Mouse (Mus musculus) cerebellum, postnatal 25 days (tissue): ENCODE measurements at regions not wholly inside any gene's neighbourhood (a gene's known extent, or its start where the extent isn't known, plus 50 kb on each side); places are given as distances from the start of the nearest gene placed in this dataset.
A peak's percentile ranks its signal among the peaks of the same experiment; 100 is the strongest.

ENCODE experiments used
- DNase-seq, 2 experiments: peaks; one replicate each; pipeline ENCODE4 v3.0.0; 2021; ENCODE audit warnings: mixed read lengths in 2 of 2

DNA sequence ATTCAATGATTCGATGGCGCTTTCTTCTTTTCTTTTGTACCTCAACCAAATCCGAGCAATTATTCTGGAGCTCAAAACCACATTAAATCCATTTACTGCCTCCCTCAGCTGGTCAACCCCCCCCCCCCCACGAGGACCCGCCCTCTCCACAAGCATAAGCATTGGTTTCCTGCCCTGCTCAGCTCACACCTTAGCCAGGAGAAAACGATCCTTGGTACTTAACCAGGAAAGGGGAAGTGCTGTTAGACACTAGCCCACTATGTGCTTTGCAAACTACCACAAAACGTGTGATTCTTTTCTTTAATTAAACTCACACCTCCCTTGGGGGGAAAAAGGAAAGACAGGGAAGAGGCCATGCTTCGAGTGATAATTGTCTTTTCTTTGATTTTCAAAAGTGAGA is 169.8 kb downstream of the Arrdc4 start:
- no peak for DNase-seq

DNA sequence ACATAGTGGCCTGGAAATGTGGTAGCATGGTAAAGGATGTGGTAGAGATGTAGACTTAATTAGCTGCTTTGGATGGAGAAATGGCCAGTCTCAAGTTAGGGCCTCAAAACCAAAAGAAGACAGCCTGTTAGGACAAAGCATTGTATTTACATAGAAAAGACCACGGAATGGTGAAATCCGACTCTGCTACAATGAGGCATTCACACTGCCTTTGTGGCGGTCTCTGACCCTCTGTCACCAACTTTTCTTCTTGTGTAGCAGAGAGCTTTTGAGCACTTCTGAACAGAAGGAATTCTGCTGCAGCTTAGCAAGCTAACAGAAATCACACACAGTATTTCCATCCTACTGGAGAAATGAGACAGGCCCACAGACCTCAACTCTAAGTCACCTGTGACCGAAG is 177.7 kb downstream of the Arrdc4 start:
- DNase-seq = no peak

DNA sequence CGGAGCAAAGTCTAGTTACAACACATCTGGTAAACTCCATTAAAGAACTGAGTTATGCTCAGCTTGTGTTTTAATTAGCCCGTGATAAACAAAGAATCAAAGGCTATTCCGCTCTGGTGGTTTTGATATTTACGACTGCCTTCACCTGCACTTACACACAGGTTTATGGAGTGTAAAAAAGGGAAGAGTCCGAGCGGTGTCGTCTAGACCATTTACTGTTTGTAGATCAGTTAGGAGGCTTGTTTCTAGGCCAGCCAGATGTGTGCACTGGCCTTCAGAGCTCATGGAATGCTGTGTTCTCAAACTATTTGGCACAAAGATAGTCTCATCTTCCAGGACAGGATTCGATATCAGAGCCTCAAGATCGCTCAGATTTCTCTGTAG is 180.9 kb downstream of the Arrdc4 start:
- DNase-seq = no peak

DNA sequence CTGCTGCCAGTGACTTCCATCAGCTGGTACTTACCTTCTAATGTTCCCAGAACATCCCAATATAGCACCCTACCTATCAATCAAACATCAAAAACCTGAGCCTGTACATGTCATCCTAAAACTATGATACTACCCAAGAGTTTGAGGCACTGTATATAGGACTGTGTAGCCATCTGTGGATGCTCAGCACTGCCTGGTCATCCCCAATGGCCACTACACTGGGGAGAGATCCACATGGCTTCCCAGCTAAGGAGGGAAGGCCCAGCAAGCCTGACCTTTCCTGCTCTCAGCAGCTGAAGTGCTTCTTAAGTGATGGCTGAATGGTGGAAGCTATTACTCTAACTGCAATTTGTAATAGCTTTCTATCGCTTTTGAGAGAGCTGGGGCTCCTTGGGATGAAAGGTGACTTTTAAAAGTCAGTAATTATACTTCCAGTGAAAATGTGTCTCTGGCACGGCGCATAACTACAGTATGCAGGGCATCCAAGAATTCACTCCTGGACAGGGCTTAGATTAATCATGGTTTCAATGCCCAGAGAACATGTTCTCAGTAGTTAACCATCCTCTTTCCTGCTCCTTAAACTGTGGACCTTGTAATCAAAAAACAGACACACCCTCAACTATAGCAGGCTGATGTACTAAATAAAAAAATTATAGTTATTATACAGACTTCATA is 181.5 kb downstream of the Arrdc4 start:
- DNase-seq = no peak

DNA sequence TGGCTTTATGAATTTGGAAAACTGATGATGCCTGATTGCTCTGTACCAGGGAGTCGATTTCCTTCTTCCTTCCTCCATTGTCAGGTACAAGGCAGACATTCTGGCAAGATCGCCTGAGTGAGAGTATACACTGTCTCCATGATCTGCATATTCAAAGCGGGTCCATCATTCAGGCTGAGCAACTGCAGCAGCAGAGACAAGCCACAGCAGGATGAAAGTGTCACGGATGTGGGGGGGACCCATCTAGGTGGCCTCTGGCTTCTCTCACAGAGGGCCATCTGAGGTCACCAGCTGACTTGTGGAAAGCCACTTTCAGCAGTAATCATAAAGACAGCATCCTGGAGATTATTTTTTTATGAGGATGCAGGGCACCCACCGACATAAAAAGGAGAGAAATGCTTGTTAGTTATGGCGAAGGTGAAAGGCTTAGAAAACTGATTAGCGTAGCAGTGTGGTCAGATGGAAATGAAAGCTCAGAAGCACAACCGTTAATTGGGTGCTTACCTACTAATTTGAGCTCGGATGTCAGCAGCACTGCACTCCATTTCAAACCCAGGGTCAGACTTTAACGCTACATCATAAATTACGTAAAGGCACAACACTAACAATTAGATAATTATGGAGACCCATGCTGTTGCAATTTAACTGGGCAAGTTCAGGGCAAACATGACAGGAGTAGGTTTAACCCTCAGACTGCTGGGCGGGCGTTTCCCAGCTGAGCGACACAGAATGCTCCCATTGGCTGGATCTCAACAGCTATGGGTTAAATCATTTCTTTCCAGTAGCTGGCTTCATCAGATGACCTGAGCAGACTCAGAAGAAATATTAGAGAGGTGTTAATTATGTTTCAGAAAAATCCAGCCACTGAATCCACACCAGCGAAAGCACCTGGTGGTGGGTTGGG is 189.3 kb downstream of the Arrdc4 start:
- DNase-seq = no peak

DNA sequence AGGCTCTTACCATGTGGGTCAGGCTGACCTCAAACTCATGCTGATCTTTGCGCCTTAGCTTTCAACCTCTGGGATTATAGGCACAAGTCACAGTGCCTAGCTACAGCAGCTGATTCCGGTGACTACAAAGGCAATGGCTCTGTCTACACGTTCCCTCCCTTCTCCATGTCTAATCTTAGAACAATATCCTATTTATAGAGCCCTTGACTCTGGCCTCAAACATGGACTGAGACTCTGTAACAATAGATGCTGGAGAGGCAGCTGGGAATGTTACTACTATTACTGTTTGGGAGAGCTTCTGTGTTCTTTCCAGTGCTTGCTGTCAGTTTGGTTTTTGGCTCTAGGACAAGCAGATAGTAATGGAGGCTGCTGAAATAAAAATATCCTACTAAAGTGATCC is 198.7 kb downstream of the Arrdc4 start:
- DNase-seq = no peak

DNA sequence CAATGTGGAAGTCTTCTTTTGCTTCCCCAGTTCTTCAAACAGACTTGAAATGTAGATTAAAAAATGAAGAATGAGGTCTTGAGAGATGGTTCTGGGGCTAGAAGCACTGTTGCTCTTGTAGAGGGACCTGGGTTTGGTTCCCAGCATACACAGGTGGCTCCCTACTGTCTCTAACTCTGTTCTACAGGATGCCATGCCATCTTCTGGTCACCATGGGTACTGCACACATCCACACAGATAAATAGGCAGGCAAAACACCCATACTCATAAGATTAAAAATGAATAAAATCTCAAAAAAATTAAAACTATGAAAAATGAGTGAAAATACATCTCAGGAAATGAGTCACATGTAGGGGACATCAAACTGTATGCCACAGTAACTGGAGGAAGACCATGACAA is 200.9 kb downstream of the Arrdc4 start:
- DNase-seq = no peak

DNA sequence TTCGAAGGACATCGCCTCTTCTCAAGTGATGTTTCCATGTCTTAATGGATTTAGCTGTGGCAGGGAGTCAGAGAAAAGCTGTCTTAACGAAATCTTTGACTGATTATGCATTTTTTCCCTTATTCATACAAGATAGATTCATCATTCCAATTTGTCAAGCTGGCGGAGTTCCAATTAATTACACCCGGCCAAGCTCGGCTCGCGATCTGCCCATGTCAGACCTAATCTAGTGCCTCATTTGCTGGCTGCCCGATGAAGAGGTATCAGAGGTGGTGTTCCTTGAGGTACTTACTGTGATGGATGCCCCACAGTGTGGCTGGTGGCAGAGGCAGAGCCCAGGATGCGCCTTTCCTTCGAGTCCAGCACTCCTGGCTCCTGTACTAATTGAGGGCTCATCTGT is 204.9 kb downstream of the Arrdc4 start:
- DNase-seq = peak in 1 of 2 experiments; percentile 3

DNA sequence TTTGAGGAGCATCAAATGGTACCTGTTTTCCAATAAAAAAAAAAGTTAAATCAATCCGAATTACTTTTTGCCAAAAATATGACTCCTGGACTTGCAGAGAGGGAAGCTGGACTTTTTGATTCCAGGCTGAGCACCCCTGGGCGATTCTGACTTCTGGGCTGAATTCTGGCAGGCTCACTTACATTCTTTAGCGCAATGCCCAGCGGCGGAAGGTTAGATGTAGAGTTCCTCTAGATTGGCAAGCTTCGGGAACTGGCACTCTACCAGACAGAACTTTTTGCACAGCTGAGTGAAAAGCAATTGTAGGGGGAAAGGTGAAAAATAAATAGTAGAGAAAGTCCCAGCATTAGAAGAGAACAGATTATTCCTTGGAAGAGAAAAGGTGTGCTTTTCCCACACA is 235.5 kb downstream of the Fam169b start:
- DNase-seq = no peak

DNA sequence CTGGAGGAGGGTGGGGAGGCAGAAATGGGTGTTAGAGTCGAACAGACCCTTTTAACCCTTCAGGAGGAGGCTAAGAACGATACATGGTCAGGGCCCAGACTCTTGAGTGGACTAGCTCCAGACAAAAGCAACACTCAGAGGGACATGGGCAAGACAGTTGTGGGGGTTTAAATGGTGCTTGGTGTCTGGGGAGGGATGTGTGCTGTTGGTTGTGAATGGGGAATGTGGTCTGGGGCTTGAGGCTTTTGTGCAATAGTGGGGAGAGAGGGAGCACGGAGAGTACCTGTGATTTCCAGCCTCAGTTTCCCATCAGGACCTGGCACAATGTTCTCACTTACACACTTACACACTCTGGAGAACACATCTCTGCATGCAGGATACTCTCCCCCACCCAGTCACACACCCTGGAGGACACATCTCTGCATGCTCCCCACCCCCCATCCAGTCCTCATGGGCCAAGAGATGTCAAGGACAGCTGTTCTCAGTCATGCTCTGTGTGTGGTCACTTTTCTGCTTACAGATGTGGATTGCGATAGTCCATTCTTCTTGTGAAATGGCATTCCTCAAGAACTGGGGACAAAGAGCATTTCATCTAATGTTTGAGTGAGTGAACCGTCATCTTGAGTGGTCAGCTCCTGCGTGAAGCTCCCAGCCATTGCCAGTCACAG is 217.6 kb downstream of the Fam169b start:
- no peak for DNase-seq

DNA sequence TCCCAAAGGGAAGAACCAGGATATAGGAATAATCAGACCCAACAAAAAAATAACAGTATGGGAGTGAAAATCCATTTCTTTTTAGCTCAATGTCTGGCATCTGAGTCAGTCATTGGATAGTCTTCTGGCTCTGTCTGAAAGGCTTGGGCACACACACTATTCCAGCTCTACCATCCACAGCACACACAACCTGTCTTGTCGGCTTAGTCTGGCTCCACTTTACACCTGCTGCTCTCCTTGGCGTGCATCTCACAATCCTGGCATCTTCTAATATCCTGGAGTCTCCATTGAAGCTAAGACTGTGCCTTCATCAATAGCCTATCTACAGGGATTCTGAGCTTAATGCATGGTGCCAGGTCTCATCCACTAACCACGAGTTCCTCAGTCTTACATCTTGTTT is 213.0 kb downstream of the Fam169b start:
- DNase-seq = peak in 1 of 2 experiments; percentile 10

DNA sequence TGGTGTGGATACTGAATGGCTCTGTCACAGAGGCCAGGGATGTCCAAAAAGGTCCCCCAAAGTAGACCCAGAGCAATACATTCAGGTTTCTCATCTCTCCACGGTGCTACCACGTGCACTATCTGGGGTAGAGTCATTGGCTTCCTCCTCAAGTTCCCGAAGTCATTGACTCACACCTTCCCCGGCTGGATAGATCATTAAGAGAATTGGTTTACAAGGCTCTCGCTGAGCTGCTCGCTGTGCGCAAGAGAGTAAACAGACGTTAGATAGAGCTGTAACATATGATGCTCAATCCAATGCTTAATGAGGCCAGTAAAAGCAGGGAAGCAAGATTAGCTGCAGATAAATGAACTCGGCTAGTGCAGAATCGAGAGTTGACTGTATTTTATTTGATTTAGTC is 208.9 kb downstream of the Fam169b start:
- no peak for DNase-seq

DNA sequence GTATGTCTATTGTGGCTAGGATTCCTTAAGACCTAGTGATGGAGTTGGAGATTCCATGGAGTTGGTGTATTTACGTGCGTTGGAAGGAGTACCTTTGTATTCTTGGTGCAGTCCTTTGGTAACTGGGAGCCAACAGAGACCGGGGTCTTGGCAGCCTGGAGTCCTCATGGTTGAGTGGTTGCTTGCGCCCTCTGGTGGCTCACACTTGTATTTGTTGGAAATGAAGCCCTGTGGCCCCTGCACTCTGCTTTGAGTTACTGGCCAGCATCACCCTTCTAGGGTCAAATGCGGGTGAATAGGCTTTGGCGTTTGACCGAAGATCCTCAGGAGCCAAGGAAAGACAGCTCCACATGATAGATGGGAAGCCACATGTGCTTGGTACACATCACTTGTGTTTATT is 207.1 kb downstream of the Fam169b start:
- peak; percentile 73 to 81 for DNase-seq

DNA sequence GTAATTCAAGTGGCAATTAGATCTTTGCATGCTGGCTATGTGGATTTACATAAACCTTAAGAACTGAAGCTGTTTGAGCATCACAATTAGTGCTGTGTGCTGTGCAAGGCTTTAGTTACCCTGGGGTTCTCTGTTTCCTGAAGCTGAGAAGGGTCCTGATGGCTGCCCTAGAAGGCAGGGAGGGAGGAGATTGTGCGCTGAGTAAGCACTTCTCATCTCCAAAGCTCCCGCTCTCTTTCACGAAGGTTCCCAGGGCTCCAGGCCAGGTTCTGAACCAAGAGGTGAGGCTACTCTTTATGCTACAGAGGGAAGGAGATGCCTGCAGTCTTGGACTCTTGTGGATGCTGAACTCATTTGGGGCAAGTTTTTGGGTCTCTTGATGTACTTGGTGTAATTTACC is 206.7 kb downstream of the Fam169b start:
- DNase-seq = no peak

DNA sequence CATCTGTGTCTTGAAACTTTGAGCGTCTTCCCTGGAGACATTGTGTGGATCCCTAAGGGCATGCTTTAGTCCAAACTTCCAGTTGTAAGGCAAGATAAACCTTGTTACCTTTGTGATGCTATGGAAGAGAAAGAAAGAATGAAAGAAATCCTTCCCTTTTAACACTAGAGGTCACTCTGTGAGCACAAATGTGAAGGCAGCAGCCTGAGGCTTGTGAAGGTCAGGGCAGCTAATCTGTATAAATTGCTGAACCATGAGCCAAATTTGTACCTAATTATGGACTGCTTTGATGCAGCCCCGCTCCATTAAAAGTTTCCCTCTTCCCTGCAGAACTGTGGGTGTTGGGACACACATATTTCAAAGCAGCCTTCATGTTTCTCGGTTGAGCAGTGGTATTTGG is 204.4 kb downstream of the Fam169b start:
- DNase-seq = no peak

DNA sequence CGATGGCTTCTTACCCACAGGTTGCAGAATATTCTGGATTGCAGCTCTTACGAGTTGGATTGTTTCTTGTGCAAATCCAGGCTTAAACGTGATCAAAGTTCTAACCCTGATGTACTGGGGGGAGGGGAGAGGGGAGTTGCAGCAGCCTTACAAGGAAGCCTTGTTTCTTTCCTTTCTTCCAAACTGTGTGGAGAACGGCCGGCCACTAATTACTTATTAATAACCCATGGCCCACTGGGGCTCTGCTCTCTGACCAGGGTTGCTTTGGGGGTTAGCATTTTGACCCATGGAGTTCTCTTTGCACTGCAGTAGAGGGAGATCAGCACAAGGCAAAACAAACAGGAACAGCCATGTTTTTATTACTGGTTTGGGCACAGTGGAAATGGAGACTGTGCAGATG is 199.2 kb downstream of the Fam169b start:
- DNase-seq = no peak

DNA sequence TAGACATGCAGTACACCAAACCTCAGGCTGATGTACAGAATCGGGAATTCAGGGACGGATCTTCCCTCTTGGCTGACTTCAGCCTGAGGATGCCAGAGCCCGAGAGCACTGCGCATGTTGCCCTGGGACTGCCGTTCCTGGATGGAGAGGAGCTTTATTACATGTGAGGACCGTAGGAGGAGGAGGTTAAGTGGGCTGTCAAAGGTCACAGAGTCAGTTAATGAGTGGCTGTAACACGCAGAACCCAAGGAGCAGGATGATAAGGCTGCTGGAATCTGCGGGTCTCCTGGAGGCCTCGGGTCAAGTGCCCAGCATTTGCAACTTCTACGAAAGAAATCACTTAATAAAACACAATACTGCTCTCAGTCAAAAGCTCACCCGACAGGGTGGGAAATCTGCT is 197.3 kb downstream of the Fam169b start:
- DNase-seq = no peak

DNA sequence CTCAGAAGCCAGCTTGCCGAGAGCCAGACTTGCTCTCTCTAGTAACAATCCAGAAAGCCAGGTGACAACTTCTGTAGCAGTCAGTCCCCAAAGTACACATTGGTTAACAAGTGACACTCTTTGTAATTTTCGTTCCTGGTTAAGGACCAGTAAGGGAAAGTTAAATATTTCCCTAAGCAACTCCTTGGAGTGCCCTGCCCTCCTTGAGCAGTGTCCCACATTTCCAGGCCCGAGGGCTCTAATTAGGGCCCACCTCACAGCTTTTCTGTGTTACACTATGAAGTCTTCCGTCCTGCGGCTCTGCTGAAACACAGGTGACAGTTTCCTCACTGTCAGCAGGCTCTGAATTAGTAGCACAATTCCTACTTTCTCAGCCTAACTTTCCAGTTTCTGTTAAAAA is 194.9 kb downstream of the Fam169b start:
- DNase-seq = no peak

DNA sequence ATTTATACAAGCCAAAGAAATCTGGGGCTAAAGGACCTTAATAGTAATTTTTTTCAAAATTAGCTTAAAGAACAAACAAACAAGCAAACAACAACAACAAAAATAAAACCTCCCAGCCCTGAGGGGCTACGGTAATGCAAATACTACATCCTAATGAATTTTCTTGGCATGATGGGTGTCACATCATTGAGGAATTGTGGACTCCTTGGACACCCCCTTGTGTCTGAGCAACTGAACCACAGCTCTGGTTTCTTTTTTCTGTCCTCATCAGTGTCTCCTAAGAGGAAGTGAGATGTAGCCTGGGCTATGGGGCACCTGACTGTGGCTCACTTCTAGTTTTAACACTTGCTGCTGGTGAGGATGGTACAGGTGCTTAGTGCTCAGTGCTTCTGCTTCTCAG is 184.2 kb downstream of the Fam169b start:
- DNase-seq = no peak

DNA sequence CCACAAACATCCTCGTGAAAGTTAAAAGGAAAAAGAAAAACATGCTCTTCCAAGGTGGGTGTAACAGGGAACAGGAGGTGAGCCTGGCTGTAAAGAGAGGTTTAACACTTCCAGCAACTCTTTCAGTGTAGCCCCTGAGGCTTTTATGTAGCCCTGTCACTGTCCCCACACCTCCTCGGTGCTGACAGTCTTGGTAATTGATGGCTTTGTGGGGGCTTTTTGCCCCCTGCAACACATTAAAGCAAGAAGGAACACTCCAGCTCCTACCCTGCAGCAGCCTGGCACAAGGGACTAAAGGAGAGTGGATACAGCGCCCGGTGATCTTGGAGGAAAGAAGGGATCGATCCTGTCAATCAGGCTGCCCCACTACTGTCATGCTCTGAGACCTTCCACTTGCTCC is 181.8 kb downstream of the Fam169b start:
- DNase-seq = no peak

DNA sequence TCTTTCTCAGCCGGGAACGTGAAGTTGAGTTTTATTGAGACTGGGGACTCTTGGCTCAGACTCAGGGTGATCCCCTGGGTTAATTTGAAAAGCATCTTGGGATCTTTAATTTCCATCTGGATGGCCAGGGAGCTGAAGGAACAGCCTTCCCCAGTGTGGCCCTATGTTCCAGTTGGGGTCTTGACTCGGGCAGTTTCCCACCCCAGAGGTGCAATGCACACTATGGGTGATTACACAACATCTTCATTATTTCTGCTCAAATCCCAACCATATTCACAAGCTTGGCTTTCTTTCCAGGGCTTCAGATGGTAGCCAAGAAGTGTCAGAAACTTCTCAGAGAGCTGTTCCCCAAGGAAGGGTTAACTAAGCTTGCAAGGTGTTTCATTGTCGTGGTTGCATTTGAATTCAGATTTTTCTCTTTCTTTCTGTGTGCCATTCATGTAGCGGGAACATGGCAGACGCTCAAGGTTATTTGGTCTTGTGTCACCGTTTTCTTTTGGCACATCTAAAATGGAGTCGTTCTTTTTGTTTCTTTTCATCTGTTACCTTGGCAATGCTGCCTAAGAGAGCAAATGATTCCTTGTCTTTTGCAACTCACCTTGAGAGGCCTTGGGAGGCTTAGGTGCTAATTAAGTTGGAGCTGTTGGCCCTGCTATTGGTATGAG is 179.5 kb downstream of the Fam169b start:
- no peak for DNase-seq

DNA sequence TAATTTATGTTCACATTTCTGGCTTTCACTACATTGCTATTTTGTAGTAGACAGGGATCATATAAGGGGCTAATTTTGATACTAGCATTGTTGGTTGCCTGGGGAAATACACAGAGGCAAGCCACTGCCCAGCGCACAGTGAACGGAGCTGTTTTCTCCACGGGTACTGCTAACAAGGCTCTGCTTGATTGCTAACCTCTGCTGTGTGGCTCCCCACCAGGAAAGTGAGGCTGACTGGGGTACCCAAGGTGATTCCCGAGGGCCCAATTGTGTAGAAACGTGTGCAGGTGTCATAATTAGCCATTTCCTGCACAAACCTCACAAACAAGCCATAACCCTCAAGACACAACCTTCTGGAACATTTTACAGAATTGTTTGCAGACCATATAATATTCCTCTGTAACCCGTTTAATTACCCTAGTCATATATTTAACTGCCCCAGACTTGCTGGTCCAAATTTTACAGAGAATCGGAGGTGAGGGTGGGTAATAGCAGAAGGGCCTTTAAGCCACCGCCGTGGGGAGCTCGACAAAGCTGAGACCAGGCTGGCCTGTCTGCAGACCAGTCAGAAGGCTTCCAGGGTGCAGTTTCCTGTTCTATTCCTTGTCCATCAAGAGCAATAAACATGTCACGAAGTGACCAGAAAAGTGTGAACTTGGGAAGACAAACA is 170.9 kb downstream of the Fam169b start:
- DNase-seq = no peak

DNA sequence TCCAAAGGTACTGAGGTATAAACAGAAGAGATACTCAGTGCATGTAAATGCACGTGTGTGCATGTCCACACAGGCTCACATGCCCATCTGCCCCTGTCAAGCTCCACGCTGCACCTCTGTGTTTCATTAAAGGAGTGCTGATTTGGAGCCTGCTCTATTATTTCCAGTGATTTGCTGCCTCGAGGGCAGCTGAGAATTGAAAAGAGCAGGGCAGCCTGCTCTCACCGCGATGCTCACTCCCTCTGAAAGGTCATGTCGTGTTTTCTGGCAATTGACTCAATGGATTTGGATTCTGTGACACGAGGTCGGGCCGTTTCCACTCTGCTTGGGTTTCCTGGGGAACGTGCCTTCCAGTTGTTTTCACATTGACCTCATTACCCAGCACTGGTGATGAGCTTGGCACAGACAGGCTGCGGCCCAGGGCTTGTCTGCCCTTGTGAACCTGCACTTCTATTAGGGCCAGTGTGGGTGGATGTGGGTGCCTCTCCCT is 167.1 kb downstream of the Fam169b start:
- DNase-seq = peak in 1 of 2 experiments; percentile 13
